Mouse (Mus musculus): Measurements from ENCODE around the gene Mast2. TPM values are rescaled to one million over a fixed set of nuclear protein-coding genes. Genes with fewer than 3 reads are reported as not detected.
A peak's percentile ranks its signal among the peaks of the same experiment; 100 is the strongest.

The Mast2 gene
- polyA plus RNA-seq, 1 experiment from 2014 or later, result 16.3 TPM

DNA sequence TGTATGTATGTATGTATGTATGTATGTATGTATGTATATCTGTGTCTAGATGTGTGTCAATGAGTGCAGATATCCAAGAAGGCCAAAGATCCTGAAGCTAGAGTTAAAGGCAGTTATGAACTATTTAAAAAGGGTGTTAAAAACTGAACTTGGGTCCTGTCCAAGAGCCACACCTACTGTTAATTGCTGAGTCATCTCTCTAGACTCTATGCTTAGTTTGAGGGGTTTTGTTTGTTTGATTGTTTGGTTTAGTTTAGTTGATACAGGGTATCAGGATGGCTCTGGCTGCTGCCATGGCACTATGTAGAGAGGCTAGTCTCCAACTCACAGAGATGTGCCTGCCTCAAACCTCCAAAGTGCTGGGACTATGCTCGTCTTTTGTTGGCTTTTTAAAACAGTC is 61.3 kb downstream of the Mast2 start:
- no peaks in the 10 kb centered on the region for H3K9me3 ChIP-seq (replicated peaks; ENCODE audit: control insufficient read depth, low read length)
- H3K4me2 ChIP-seq (ENCODE audit: low read depth, low read length), result no peak overlapping the region
- peaks cover 10% of the 10 kb centered on the region for H3K4me1 ChIP-seq (ENCODE audit: control insufficient read depth, insufficient read depth, low read length)
- WGBS, result 89% methylated on average over 1 of the region's 1 CpGs
- H3K4me3 ChIP-seq (ENCODE audit: low read length), result no peak overlapping the region
- no peak overlapping the region for H3K9ac ChIP-seq (ENCODE audit: low read length)
- no peaks in the 10 kb centered on the region for H3K27me3 ChIP-seq (ENCODE audit: control insufficient read depth, insufficient read depth, low read length)
- no peak for ATAC-seq (replicated peaks; ENCODE audit: extremely low read depth, insufficient read depth, low FRiP score)
- H3K27ac ChIP-seq (ENCODE audit: low read length), result no peak overlapping the region
- H3K36me3 ChIP-seq (ENCODE audit: control insufficient read depth, insufficient read depth), result no peaks in the 10 kb centered on the region

DNA sequence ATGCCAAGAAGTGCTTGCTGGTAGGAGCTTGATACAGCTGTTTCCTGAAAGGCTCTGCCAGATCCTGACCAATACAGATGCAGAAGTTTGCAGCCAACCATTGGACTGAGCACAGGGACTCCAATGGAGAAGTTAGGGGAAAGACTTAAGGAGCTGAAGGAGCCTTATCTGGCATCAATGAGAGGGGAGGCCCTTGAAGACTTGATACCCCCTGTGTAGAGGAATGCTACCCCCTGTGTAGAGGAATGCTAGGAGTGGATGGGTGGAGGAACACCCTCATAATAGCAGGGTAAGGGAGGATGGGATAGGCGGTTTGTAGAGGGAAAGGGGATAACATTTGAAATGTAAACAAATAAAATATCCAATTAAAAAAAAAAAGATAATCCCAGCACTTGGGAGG is 65.9 kb downstream of the Mast2 start:
- no peak overlapping the region for H3K27ac ChIP-seq (ENCODE audit: low read length)
- WGBS, result 55% methylated on average over 1 of the region's 1 CpGs
- no peak overlapping the region for H3K4me2 ChIP-seq (ENCODE audit: low read depth, low read length)
- no peaks in the 10 kb centered on the region for H3K4me1 ChIP-seq (ENCODE audit: control insufficient read depth, insufficient read depth, low read length)
- H3K27me3 ChIP-seq (ENCODE audit: control insufficient read depth, insufficient read depth, low read length), result no peaks in the 10 kb centered on the region
- H3K4me3 ChIP-seq (ENCODE audit: low read length), result no peak overlapping the region
- no peak overlapping the region for H3K9ac ChIP-seq (ENCODE audit: low read length)
- no peak for ATAC-seq (replicated peaks; ENCODE audit: extremely low read depth, insufficient read depth, low FRiP score)
- H3K36me3 ChIP-seq (ENCODE audit: control insufficient read depth, insufficient read depth), result no peaks in the 10 kb centered on the region
- no peaks in the 10 kb centered on the region for H3K9me3 ChIP-seq (replicated peaks; ENCODE audit: control insufficient read depth, low read length)

DNA sequence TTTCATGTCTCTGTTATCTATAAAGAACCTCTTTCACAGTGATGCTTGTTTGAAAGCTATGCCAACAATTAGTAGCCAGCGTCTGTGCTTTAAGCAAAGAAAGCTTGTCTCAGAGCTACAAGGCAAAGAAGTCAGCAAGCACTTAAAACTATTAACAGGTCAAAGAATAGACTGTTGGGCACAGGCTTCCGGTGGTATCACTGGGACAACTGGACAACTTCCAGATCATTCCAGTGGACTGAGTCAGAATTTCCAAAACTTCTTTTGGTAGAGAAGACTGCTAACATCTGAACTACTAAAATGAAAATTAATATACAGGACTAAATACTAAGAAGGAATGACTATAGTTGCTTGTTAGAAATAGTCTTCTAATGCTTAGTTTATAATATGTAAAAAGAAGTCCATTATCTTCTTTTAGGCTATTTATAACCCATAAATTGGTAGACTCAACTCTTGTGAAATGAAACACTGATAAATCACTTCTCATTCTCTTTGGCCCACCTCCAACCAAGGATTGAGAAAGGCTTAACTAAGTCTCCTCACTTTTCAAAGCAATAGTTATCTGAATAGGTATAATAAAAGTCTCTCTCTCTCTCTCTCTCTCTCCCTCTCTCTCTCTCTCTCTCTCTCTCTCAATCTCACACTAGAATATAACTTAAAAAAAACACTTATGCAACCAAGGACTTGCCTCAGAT is 85.9 kb downstream of the Mast2 start:
- H3K27me3 ChIP-seq (ENCODE audit: control insufficient read depth, insufficient read depth, low read length), result no peaks in the 10 kb centered on the region
- no peaks in the 10 kb centered on the region for H3K36me3 ChIP-seq (ENCODE audit: control insufficient read depth, insufficient read depth)
- H3K4me3 ChIP-seq (ENCODE audit: low read length), result no peak overlapping the region
- peaks cover 18% of the 10 kb centered on the region for H3K4me1 ChIP-seq (ENCODE audit: control insufficient read depth, insufficient read depth, low read length)
- no peak overlapping the region for H3K9ac ChIP-seq (ENCODE audit: low read length)
- no peaks in the 10 kb centered on the region for H3K9me3 ChIP-seq (replicated peaks; ENCODE audit: control insufficient read depth, low read length)
- H3K4me2 ChIP-seq (ENCODE audit: low read depth, low read length), result peak overlapping the region; percentile 31
- ATAC-seq (replicated peaks; ENCODE audit: extremely low read depth, insufficient read depth, low FRiP score), result peak; percentile 89
- WGBS, result 12% methylated on average over 2 of the region's 2 CpGs
- peak overlapping the region; percentile 91 for H3K27ac ChIP-seq (ENCODE audit: low read length)

DNA sequence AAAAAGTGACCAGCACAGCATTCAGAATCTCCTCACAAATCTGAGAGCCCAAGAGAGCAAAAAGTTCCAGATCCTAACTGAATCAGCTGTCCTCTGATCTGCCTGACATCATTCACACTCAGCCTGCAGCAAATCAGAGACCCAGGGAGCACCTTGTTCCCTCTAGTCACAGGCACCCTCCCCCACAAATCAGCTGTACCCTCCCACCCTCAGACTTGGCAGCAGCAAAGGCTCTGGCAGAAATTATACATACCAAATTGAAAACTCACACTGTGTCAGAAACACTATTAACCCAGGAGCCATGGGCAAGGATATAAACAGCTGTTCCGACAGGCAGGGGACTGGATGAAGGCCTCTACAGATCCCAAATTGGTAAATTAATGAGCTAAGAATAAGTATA is 92.3 kb downstream of the Mast2 start:
- 26% methylated on average over 1 of the region's 1 CpGs for WGBS
- Histone ChIP-seq H3K27ac (ENCODE audit: low read length) (peak overlapping the region; percentile 97), H3K4me3 (ENCODE audit: low read length) (peak overlapping the region; percentile 37; the same call in 1 of the 2 replicates), H3K27me3 (ENCODE audit: control insufficient read depth, insufficient read depth, low read length) (no peaks in the 10 kb centered on the region), H3K36me3 (ENCODE audit: control insufficient read depth, insufficient read depth) (no peaks in the 10 kb centered on the region), H3K9me3 (replicated peaks; ENCODE audit: control insufficient read depth, low read length) (no peaks in the 10 kb centered on the region), H3K4me2 (ENCODE audit: low read depth, low read length) (peak overlapping the region; percentile 57; the same call in 1 of the 2 replicates), H3K9ac (ENCODE audit: low read length) (peak overlapping the region; percentile 64), H3K4me1 (ENCODE audit: control insufficient read depth, insufficient read depth, low read length) (peaks cover 5% of the 10 kb centered on the region; the same call in 1 of the 2 replicates)
- peak; percentile 96 for ATAC-seq (replicated peaks; ENCODE audit: extremely low read depth, insufficient read depth, low FRiP score)

DNA sequence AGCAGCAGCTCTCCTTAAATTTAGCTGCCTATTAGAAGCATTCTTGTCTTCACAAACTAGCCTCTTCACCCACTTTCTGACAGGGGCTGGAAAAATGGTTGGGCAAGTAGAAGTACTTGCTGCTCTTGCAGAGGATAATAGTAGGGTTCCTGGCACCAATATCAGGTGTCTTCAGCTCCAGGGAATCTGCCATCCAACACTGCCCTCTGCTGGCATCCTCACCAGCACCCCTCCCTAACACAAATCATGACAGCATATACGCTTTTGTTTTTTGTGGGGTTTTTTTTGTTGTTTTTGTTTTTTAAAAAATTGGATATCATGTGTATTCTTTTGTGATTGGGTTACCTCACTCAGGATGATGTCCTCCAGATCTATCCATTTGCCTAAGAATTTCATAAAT is 105.9 kb downstream of the Mast2 start:
- H3K36me3 ChIP-seq (ENCODE audit: control insufficient read depth, insufficient read depth), result no peaks in the 10 kb centered on the region
- H3K9ac ChIP-seq (ENCODE audit: low read length), result no peak overlapping the region
- H3K27ac ChIP-seq (ENCODE audit: low read length), result no peak overlapping the region
- no peaks in the 10 kb centered on the region for H3K4me1 ChIP-seq (ENCODE audit: control insufficient read depth, insufficient read depth, low read length)
- ATAC-seq (replicated peaks; ENCODE audit: extremely low read depth, insufficient read depth, low FRiP score), result no peak
- WGBS, result 98% methylated on average over 1 of the region's 1 CpGs
- H3K9me3 ChIP-seq (replicated peaks; ENCODE audit: control insufficient read depth, low read length), result peaks cover 3% of the 10 kb centered on the region; the same call in 1 of the 2 replicates
- H3K4me3 ChIP-seq (ENCODE audit: low read length), result no peak overlapping the region
- H3K27me3 ChIP-seq (ENCODE audit: control insufficient read depth, insufficient read depth, low read length), result no peaks in the 10 kb centered on the region
- H3K4me2 ChIP-seq (ENCODE audit: low read depth, low read length), result no peak overlapping the region

DNA sequence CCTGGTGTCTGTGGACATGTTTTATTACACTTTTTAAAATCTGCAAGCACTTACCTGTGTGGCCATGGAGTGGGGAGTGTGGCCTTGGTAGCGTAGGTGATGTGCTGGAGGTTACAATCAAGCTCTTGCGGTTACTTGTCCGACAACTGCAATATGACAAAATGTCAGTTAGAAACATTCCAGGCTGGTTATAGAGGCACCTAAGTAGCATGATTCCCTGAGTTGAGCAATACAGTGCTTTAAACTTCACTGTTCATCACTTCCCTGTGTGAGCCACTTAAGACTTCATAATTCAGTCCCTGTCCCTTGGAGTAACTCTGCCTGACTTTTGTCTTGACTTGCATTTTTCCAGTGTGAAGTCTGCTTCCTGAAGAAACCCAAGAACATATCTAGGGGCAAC is 111.1 kb downstream of the Mast2 start:
- Histone ChIP-seq H3K27ac (ENCODE audit: low read length) (no peak overlapping the region), H3K9ac (ENCODE audit: low read length) (no peak overlapping the region), H3K36me3 (ENCODE audit: control insufficient read depth, insufficient read depth) (no peaks in the 10 kb centered on the region), H3K4me1 (ENCODE audit: control insufficient read depth, insufficient read depth, low read length) (peaks cover 7% of the 10 kb centered on the region), H3K4me3 (ENCODE audit: low read length) (no peak overlapping the region), H3K9me3 (replicated peaks; ENCODE audit: control insufficient read depth, low read length) (no peaks in the 10 kb centered on the region), H3K27me3 (ENCODE audit: control insufficient read depth, insufficient read depth, low read length) (no peaks in the 10 kb centered on the region), H3K4me2 (ENCODE audit: low read depth, low read length) (no peak overlapping the region)
- 85% methylated on average over 3 of the region's 3 CpGs for WGBS
- ATAC-seq (replicated peaks; ENCODE audit: extremely low read depth, insufficient read depth, low FRiP score), result no peak

DNA sequence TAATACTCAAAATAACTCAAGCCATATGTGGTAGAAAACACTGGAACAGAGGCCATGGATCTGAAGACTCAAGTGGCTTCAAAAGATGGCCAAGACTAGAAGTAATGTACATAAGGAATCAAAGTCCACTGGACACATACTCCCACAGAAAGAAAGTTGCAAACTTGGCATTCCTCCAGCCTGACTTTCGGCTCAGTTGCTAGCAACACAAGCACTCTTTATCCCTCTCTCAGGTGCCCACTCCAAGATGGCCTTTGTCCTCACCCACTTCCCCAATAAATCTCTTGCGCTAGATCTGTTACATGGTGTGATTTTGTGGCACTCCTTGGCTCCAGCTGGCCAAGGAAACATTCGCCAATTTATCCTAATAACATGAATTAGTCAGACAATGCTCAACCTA is 111.5 kb downstream of the Mast2 start:
- WGBS, result 60% methylated on average over 3 of the region's 3 CpGs
- no peaks in the 10 kb centered on the region for H3K36me3 ChIP-seq (ENCODE audit: control insufficient read depth, insufficient read depth)
- H3K27me3 ChIP-seq (ENCODE audit: control insufficient read depth, insufficient read depth, low read length), result no peaks in the 10 kb centered on the region
- H3K4me2 ChIP-seq (ENCODE audit: low read depth, low read length), result no peak overlapping the region
- H3K4me1 ChIP-seq (ENCODE audit: control insufficient read depth, insufficient read depth, low read length), result peaks cover 7% of the 10 kb centered on the region
- no peak overlapping the region for H3K4me3 ChIP-seq (ENCODE audit: low read length)
- ATAC-seq (replicated peaks; ENCODE audit: extremely low read depth, insufficient read depth, low FRiP score), result no peak
- no peaks in the 10 kb centered on the region for H3K9me3 ChIP-seq (replicated peaks; ENCODE audit: control insufficient read depth, low read length)
- no peak overlapping the region for H3K27ac ChIP-seq (ENCODE audit: low read length)
- no peak overlapping the region for H3K9ac ChIP-seq (ENCODE audit: low read length)

DNA sequence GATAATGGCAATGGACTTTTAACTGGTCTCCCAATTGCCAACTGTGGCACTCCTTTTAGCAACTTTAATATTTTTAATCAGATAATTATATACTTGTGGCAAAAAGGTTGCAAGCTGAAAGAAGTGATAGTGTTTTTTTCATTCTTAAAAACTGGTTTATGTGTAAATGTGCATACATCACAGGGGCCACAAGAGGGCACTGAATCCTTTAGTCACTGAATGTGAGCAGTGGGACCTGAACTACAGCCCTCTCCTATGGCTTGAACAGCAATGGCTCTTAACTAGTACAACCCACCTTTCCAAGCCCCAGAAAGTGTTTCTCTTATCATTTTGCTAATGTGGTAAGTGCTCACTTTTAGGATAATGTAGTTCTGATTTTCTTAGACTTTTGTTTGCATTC is 121.9 kb downstream of the Mast2 start:
- ATAC-seq (replicated peaks; ENCODE audit: extremely low read depth, insufficient read depth, low FRiP score), result no peak
- H3K36me3 ChIP-seq (ENCODE audit: control insufficient read depth, insufficient read depth), result peaks cover 3% of the 10 kb centered on the region; the same call in 1 of the 2 replicates
- no peak overlapping the region for H3K4me2 ChIP-seq (ENCODE audit: low read depth, low read length)
- H3K27ac ChIP-seq (ENCODE audit: low read length), result no peak overlapping the region
- no peak overlapping the region for H3K4me3 ChIP-seq (ENCODE audit: low read length)
- H3K9ac ChIP-seq (ENCODE audit: low read length), result no peak overlapping the region
- peaks cover 7% of the 10 kb centered on the region for H3K4me1 ChIP-seq (ENCODE audit: control insufficient read depth, insufficient read depth, low read length)
- no peaks in the 10 kb centered on the region for H3K27me3 ChIP-seq (ENCODE audit: control insufficient read depth, insufficient read depth, low read length)
- H3K9me3 ChIP-seq (replicated peaks; ENCODE audit: control insufficient read depth, low read length), result no peaks in the 10 kb centered on the region

DNA sequence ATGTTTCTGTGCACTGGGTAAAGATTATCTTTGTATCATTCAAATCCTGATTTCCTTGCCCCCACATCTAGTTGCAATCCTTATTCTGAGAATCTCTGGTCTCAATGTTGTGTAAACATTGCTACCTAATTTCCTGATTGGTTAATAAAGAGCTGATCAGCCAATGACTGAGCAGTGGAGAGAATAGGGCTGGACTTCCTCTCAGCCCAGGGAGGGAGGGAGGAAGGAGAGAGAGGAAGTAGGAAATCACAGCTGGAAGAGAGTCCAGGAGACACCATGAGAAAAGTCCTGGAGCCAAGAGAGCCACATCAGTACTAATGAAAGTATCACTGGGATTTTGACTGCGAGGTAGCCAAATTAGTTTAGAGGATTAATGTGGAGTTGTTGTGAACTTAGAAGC is 127.7 kb downstream of the Mast2 start:
- no peak overlapping the region for H3K27ac ChIP-seq (ENCODE audit: low read length)
- H3K4me3 ChIP-seq (ENCODE audit: low read length), result no peak overlapping the region
- no peaks in the 10 kb centered on the region for H3K27me3 ChIP-seq (ENCODE audit: control insufficient read depth, insufficient read depth, low read length)
- H3K4me1 ChIP-seq (ENCODE audit: control insufficient read depth, insufficient read depth, low read length), result no peaks in the 10 kb centered on the region
- H3K9me3 ChIP-seq (replicated peaks; ENCODE audit: control insufficient read depth, low read length), result no peaks in the 10 kb centered on the region
- no peak overlapping the region for H3K9ac ChIP-seq (ENCODE audit: low read length)
- 65% methylated on average over 1 of the region's 1 CpGs for WGBS
- H3K36me3 ChIP-seq (ENCODE audit: control insufficient read depth, insufficient read depth), result peaks cover 3% of the 10 kb centered on the region; the same call in 1 of the 2 replicates
- no peak overlapping the region for H3K4me2 ChIP-seq (ENCODE audit: low read depth, low read length)
- no peak for ATAC-seq (replicated peaks; ENCODE audit: extremely low read depth, insufficient read depth, low FRiP score)
